Comparison of ENCODE assay signal across 9 mouse cellular contexts in the genomic region with DNA sequence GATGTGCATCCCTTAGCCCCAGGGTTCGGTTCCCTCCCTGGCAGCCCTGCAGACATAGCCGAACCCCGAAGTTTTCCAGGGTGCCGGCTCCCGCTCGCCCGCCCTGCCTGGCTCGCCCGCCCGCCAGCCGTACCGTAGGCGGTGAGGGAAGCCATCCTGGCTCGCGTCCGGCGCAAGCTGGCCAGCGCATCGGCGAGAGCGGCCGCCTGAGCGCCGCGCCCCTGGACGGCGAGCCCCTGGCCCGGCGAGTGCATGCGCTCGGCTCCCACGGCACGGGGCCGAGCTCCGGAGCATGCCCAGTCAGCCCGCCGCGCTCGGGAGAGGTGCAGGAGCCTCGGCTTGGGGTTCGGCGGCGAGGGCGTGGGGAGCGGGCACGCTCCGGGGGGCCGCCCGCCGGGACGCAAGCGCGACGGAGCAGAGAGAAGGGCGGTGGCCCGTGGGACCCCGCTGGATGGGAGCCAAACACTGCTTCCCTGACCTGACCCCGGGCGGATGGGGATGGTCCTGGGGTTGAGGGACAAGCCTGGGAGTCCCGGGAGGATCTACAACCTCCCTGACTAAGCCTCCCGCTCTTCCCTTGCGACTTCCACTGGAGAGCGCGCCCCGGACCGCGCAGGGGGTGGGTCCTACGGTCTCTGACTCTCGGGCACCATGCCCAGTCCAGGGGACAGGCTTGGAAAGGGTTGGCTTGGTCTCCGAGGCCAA. TPM values are rescaled to one million over a fixed set of nuclear protein-coding genes. Genes with fewer than 3 reads are reported as not detected.
A peak's percentile ranks its signal among the peaks of the same experiment; 100 is the strongest.
DNase-seq lines count a peak whose midpoint lies in the region; ATAC-seq and TF ChIP-seq lines count a peak whose summit lies in the region.
"Had no signal": no experiment of that assay in that cellular context is flagged by ENCODE, and none has a peak within 500 bp of the region (broad histone marks: within the 10 kb centered on the region; RNA-seq: fewer than 3 reads in every experiment).

Ano4 (minus strand) TSS at position 272 of the 705 bp plus-strand sequence.

- H3K4me1 ChIP-seq in ES-E14 (ENCODE audit: control insufficient read depth in 2 of 2, insufficient read depth in 2 of 2, low read length in 2 of 2, poor library complexity in 1 of 2) = peaks cover 0 to 4% of the 10 kb centered on the region in 2 experiments; a peak in 3 of 4 replicates
- 0 out of 2 replicates have a peak, but pooled peaks cover 8% of the 10 kb centered on the region for H3K4me1 ChIP-seq in hindbrain, embryonic 12.5 days
- H3K4me1 ChIP-seq in midbrain, embryonic 10.5 days = peaks cover 14% of the 10 kb centered on the region
- H3K4me1 ChIP-seq in stomach, embryonic 15.5 days = peaks cover 3% of the 10 kb centered on the region; the same call in 1 of the 2 replicates

- ATAC-seq in hindbrain, embryonic 12.5 days (ENCODE audit: low FRiP score) = peak; percentile 87
- ATAC-seq in stomach, embryonic 15.5 days (ENCODE audit: insufficient read depth, low FRiP score, low read depth) = peak; percentile 47; the same call in 1 of the 2 replicates

- peaks cover 41% of the 10 kb centered on the region for H3K27me3 ChIP-seq in hindbrain, embryonic 12.5 days
- H3K27me3 ChIP-seq in midbrain, embryonic 10.5 days (ENCODE audit: low read depth, poor library complexity, severe bottlenecking) = peaks cover 60% of the 10 kb centered on the region
- H3K27me3 ChIP-seq in stomach, embryonic 15.5 days (replicated peaks) = peaks cover 30% of the 10 kb centered on the region

- DNase-seq in ES-E14 (ENCODE audit: low read depth, low spot score) = no peak
- peak; percentile 33 for DNase-seq in brain, embryonic 14.5 days (ENCODE audit: low read depth)
- peak; percentile 22 to 30 for DNase-seq in frontal cortex, postnatal 10 days (ENCODE audit: low spot score in 2 of 2)
- peak; percentile 33 to 34 for DNase-seq in layer of hippocampus, postnatal 36 days
- DNase-seq in midbrain, embryonic 10.5 days (ENCODE audit: low spot score) = peak; percentile 40
- no peak for DNase-seq in c-Kit-positive CD71-positive TER-119-positive erythroid progenitor cells, embryonic 14.5 days (ENCODE audit: low spot score)

- H3K27ac ChIP-seq in ES-E14 (ENCODE audit: insufficient read depth, low read depth, low read length, poor library complexity, severe bottlenecking) = no peak within 1 kb of the TSS
- no peak within 1 kb of the TSS for H3K27ac ChIP-seq in hindbrain, embryonic 12.5 days
- H3K27ac ChIP-seq in midbrain, embryonic 10.5 days (replicated peaks) = peak within 1 kb of the TSS; percentile 64; the same call in 1 of the 2 replicates
- H3K27ac ChIP-seq in stomach, embryonic 15.5 days = no peak within 1 kb of the TSS

- no peak for TF ChIP-seq CTCF in brain, embryonic 14.5 days (IDR thresholded peaks at IDR 0.05; ENCODE audit: borderline replicate concordance, extremely low read depth, insufficient read depth, insufficient read length)

- no peaks in the 10 kb centered on the region for H3K9me3 ChIP-seq in ES-E14 (ENCODE audit: control insufficient read depth, insufficient read depth, low read depth, low read length)
- no peaks in the 10 kb centered on the region for H3K9me3 ChIP-seq in hindbrain, embryonic 12.5 days (replicated peaks)
- H3K9me3 ChIP-seq in midbrain, embryonic 10.5 days (replicated peaks) = no peaks in the 10 kb centered on the region
- no peaks in the 10 kb centered on the region for H3K9me3 ChIP-seq in stomach, embryonic 15.5 days

- in situ Hi-C loops in ES-E14 (cut with MboI; ENCODE audit: low sequenced_read_pairs in 2 of 2, unreplicated experiment in 2 of 2) = loop anchor here in 1 of 2 experiments (25.0 kb wide), 1 partner anchor 293 kb away; no protein-coding TSS in a partner anchor

- WGBS in hindbrain, embryonic 12.5 days = under 1% methylated on average over 68 of the region's 70 CpGs
- WGBS in midbrain, embryonic 10.5 days = 1% methylated on average over 70 of the region's 70 CpGs
- WGBS in stomach, embryonic 15.5 days = under 1% methylated on average over 64 of the region's 70 CpGs

- H3K9ac ChIP-seq in ES-E14 (ENCODE audit: insufficient read depth, low read depth, low read length, poor library complexity, severe bottlenecking) = peak within 1 kb of the TSS; percentile 60
- peak within 1 kb of the TSS; percentile 48 for H3K9ac ChIP-seq in hindbrain, embryonic 12.5 days
- peak within 1 kb of the TSS; percentile 22; the same call in 1 of the 2 replicates for H3K9ac ChIP-seq in stomach, embryonic 15.5 days

- no peak for TF ChIP-seq POLR2A in brain, embryonic 14.5 days (IDR thresholded peaks at IDR 0.05; ENCODE audit: borderline replicate concordance, extremely low read depth, insufficient read depth, insufficient read length, poor library complexity, severe bottlenecking)

- peak within 1 kb of the TSS; percentile 72 to 74 for H3K4me3 ChIP-seq in ES-E14 (ENCODE audit: insufficient read depth in 1 of 2, low read depth in 1 of 2, low read length in 2 of 2, poor library complexity in 1 of 2, severe bottlenecking in 1 of 2)
- H3K4me3 ChIP-seq in hindbrain, embryonic 12.5 days = peak within 1 kb of the TSS; percentile 50
- peak within 1 kb of the TSS; percentile 72 for H3K4me3 ChIP-seq in midbrain, embryonic 10.5 days
- H3K4me3 ChIP-seq in stomach, embryonic 15.5 days (replicated peaks) = peak within 1 kb of the TSS; percentile 53

- H3K36me3 ChIP-seq in ES-E14 (ENCODE audit: control insufficient read depth, insufficient read depth, low read length, poor library complexity, severe bottlenecking) = no peaks in the 10 kb centered on the region
- H3K36me3 ChIP-seq in hindbrain, embryonic 12.5 days = no peaks in the 10 kb centered on the region
- no peaks in the 10 kb centered on the region for H3K36me3 ChIP-seq in midbrain, embryonic 10.5 days
- H3K36me3 ChIP-seq in stomach, embryonic 15.5 days = no peaks in the 10 kb centered on the region

- H3K4me2 ChIP-seq in hindbrain, embryonic 12.5 days (replicated peaks) = peak within 1 kb of the TSS; percentile 97
- peak within 1 kb of the TSS; percentile 97 for H3K4me2 ChIP-seq in stomach, embryonic 15.5 days

TF ChIP-seq in ES-E14, 5 proteins besides CTCF, POLR2A, EP300 and RAD21:
- TF ChIP-seq ZNF384 (IDR thresholded peaks at IDR 0.05; ENCODE audit: low read depth, low read length) (no peak), MAFK (IDR thresholded peaks at IDR 0.05; ENCODE audit: insufficient read depth, low read depth, low read length) (no peak), CHD2 (IDR thresholded peaks at IDR 0.05; ENCODE audit: low read depth, low read length) (no peak), HCFC1 (IDR thresholded peaks at IDR 0.05; ENCODE audit: borderline replicate concordance, insufficient read depth, low read length) (no peak), ZC3H11A (IDR thresholded peaks at IDR 0.05; ENCODE audit: borderline replicate concordance, low read depth, low read length) (no peak)

RNA-seq across cellular contexts. Expression of gene Ano4, which starts in this region (rescaled TPM):
- 0.80 and 0.95 TPM in 2 replicates for total RNA-seq in ES-E14 (2012; rRNA removed)
- 6.4 and 8.1 TPM in 2 replicates for polyA plus RNA-seq in brain, embryonic 14.5 days (2012; rRNA removed)
- 3.3 and 4.4 TPM in 2 replicates for polyA plus RNA-seq in hindbrain, embryonic 12.5 days (2016; fragmentation: Nextera tagmentation; extraction: Ambion mirVana)
- 10 to 100 TPM; 18.6 to 19.4 TPM for total RNA-seq in layer of hippocampus, postnatal 36 days (2021)
- polyA plus RNA-seq in midbrain, embryonic 10.5 days (2016; fragmentation: Nextera tagmentation; extraction: Ambion mirVana) = 0.44 and 0.89 TPM in 2 replicates
- polyA plus RNA-seq in stomach, embryonic 15.5 days (2015; fragmentation: Nextera tagmentation; extraction: Ambion mirVana) = 0.64 and 0.84 TPM in 2 replicates
- total RNA-seq: neutrophil, adult 5-6 weeks had no signal

Comparison
In these comparisons a context has a peak if more than half of its experiments do, and no peak if none do; other contexts are left out.
1. RNA of gene Ano4 (total RNA-seq): 18.6 to 19.4 TPM in layer of hippocampus, postnatal 36 days; 0.80 to 0.95 TPM in ES-E14; every median in the first group is over 10 times any median in the second.
2. Peak in DNase-seq, H3K4me3 ChIP-seq and H3K27ac ChIP-seq in midbrain, embryonic 10.5 days; RNA of the gene not detected or under 1 TPM.
3. Peak in ATAC-seq, H3K4me3 ChIP-seq, H3K9ac ChIP-seq and H3K4me2 ChIP-seq in stomach, embryonic 15.5 days; RNA of the gene not detected or under 1 TPM.
4. DNase-seq: peak in brain, embryonic 14.5 days (single experiment), frontal cortex, postnatal 10 days (2 of 2) and layer of hippocampus, postnatal 36 days (2 of 2); none in ES-E14 (single experiment) and c-Kit-positive CD71-positive TER-119-positive erythroid progenitor cells, embryonic 14.5 days (single experiment).
5. Peak in every context shown above with its lines, with median percentiles within 50 percentile points of each other: H3K4me3 ChIP-seq and H3K9ac ChIP-seq.